Mouse (Mus musculus) liver, embryonic 13.5 days (tissue): ENCODE measurements around the gene Eva1c. TPM values are rescaled to one million over a fixed set of nuclear protein-coding genes. Genes with fewer than 3 reads are reported as not detected.
A peak's percentile ranks its signal among the peaks of the same experiment; 100 is the strongest.

Experiments used
- ATAC-seq: fragments of 200-750 bp; cut with Nextera tagmentation; 2 replicates; pipeline ENCODE4 v1.8.0; 2017; ENCODE audit warnings: low read depth, mild to moderate bottlenecking, moderate number of reproducible peaks, moderate library complexity
- DNase-seq: peaks from one replicate; pipeline ENCODE4 v3.0.0; 2022
- H3K27ac ChIP-seq: fragments of 300-500 bp; sonication (generic); 2 replicates; pipeline ENCODE4 v1.5.1; 2015; ENCODE audit warnings: moderate library complexity, mild to moderate bottlenecking, inconsistent platforms
- H3K27me3 ChIP-seq: fragments of 300-500 bp; sonication (generic); 2 replicates; pipeline ENCODE4 v1.6.1; 2015; ENCODE audit warnings: mild to moderate bottlenecking, inconsistent platforms
- H3K36me3 ChIP-seq: fragments of 300-500 bp; sonication (generic); 2 replicates; pipeline ENCODE4 v1.6.1; 2015; ENCODE audit warnings: mild to moderate bottlenecking, inconsistent platforms
- H3K4me1 ChIP-seq: fragments of 300-500 bp; sonication (generic); replicated peaks from 2 replicates; pipeline ENCODE4 v1.6.1; 2015; ENCODE audit warnings: inconsistent platforms
- H3K4me2 ChIP-seq: fragments of 300-500 bp; sonication (generic); 2 replicates; pipeline ENCODE4 v1.6.1; 2015; ENCODE audit warnings: inconsistent platforms, mild to moderate bottlenecking, moderate library complexity
- H3K4me3 ChIP-seq: fragments of 300-500 bp; sonication (generic); replicated peaks from 2 replicates; pipeline ENCODE4 v1.5.1; 2015; ENCODE audit warnings: mild to moderate bottlenecking, inconsistent platforms
- H3K9ac ChIP-seq: fragments of 300-500 bp; sonication (generic); 2 replicates; pipeline ENCODE4 v1.6.1; 2015; ENCODE audit warnings: mild to moderate bottlenecking, inconsistent platforms
- H3K9me3 ChIP-seq: fragments of 300-500 bp; sonication (generic); replicated peaks from 2 replicates; pipeline ENCODE4 v1.6.1; 2016; ENCODE audit warnings: inconsistent platforms
- WGBS: fragments of 180-500 bp; shearing (Covaris S2); methylation state at CpG from one replicate; pipeline ENCODE4 v1.1.7; 2015; ENCODE audit not compliant: insufficient replicate concordance; 5-methylcytosine and 5-hydroxymethylcytosine counted together
- polyA plus RNA-seq: library from polyadenylated mRNA; unstranded; fragments of >200 nt; fragmentation: Nextera tagmentation; extraction: Ambion mirVana; gene quantifications from 2 replicates; pipeline ENCODE4 v1.2.1, GENCODE M21; 2015

Gene Eva1c
- polyA plus RNA-seq, 1 experiment from 2014 or later, result 0.31 TPM

DNA sequence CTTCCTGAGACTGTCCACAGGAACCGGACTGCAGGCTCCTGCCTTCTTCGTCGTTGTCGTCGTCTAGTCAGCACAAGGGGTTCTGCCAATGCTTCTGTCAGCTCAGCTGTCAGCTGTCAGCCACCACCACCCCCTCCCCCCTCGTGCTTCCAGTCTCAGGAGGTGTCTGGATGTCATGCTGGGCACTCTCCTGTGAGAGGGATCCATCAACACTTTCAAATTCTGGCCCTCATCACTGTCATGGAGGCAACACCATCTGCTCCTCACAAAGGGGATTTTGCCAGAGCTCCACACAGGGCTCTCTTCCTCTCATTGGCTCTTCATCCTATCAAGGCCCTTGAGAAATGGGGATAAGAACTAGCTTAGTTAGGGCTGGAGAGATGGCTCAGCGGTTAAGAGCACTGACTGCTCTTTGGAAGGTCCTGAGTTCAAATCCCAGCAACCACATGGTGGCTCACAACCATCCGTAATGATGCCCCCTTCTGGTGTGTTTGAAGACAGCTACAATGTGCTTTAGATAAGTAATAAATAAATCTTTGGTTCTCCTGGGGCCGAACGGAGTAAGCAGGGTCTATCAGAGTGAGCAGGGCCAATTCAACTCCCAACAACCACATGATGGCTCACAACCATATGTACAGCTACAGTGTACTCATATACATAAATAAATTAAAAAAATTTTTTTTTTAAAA lies 95.1 kb downstream of the Eva1c start:
- Histone ChIP-seq H3K9me3 (no peaks in the 10 kb centered on the region), H3K36me3 (peaks cover 16% of the 10 kb centered on the region), H3K27ac (no peak overlapping the region), H3K27me3 (0 out of 2 replicates have a peak, but pooled peaks cover 8% of the 10 kb centered on the region), H3K4me1 (no peaks in the 10 kb centered on the region), H3K4me2 (no peak overlapping the region), H3K4me3 (no peak overlapping the region), H3K9ac (no peak overlapping the region)
- 40% methylated on average over 10 of the region's 10 CpGs for WGBS
- ATAC-seq (no peak), DNase-seq (no peak)

GRCm38 (mm10) chr16:90924606-90925370 lies 98.3 kb downstream of the Eva1c start:
- H3K4me3 ChIP-seq, result no peak overlapping the region
- no peaks in the 10 kb centered on the region for H3K9me3 ChIP-seq
- no peaks in the 10 kb centered on the region for H3K27me3 ChIP-seq
- WGBS, result 67% methylated on average over 13 of the region's 13 CpGs
- ATAC-seq (peak; percentile 34; the same call in 1 of the 2 replicates), DNase-seq (no peak)
- no peak overlapping the region for H3K4me2 ChIP-seq
- H3K36me3 ChIP-seq, result peaks cover 39% of the 10 kb centered on the region
- H3K9ac ChIP-seq, result no peak overlapping the region
- no peaks in the 10 kb centered on the region for H3K4me1 ChIP-seq
- no peak overlapping the region for H3K27ac ChIP-seq

GRCm38 (mm10) chr16:90925461-90925860 lies 98.9 kb downstream of the Eva1c start:
- Histone ChIP-seq H3K9me3 (no peaks in the 10 kb centered on the region), H3K4me2 (no peak overlapping the region), H3K36me3 (peaks cover 43% of the 10 kb centered on the region), H3K4me3 (no peak overlapping the region), H3K27ac (no peak overlapping the region), H3K27me3 (no peaks in the 10 kb centered on the region), H3K9ac (no peak overlapping the region), H3K4me1 (no peaks in the 10 kb centered on the region)
- 28% methylated on average over 5 of the region's 5 CpGs for WGBS
- ATAC-seq (no peak), DNase-seq (no peak)

- Histone ChIP-seq H3K27ac (no peak overlapping the region), H3K27me3 (no peaks in the 10 kb centered on the region), H3K9ac (no peak overlapping the region), H3K9me3 (no peaks in the 10 kb centered on the region), H3K4me2 (no peak overlapping the region), H3K4me1 (no peaks in the 10 kb centered on the region), H3K36me3 (peaks cover 50% of the 10 kb centered on the region), H3K4me3 (no peak overlapping the region)
- no peak for DNase-seq
- 78% methylated on average over 4 of the region's 4 CpGs for WGBS
- ATAC-seq, result no peak
These were observed 100.9 kb downstream of the Eva1c start for GRCm38 (mm10) chr16:90927446-90927845.

DNA sequence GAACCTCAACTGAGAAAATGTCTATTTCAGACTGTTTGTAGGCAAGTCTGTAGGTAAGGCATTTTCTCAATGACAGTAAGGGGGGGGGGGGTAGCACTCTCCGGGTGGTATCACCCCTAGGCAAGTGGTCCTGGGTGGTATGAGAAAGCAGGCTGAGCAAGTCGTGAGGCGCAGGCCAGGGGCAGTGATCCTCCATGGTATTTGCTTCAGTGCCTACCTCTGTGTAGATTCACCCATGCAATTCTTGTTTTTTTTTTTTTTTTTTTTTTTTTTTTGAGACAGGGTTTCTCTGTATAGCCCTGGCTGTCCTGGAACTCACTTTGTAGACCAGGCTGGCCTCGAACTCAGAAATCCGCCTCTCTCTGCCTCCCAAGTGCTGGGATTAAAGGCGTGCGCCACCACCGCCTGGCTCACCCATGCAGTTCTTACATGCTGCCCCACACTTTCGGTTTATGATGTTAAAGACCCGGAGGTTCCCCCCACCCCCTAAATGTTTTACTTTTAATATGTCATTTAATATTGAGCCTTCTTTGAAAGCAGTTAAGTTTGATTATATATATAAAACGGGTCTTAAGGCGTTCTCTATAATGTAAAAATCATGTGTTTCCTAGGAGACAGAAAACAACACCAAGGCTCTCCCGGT lies 107.1 kb downstream of the Eva1c start:
- Histone ChIP-seq H3K36me3 (peaks cover 31% of the 10 kb centered on the region), H3K4me2 (peak overlapping the region; percentile 94), H3K4me1 (peaks cover 15% of the 10 kb centered on the region), H3K27me3 (no peaks in the 10 kb centered on the region), H3K27ac (peak overlapping the region; percentile 82), H3K4me3 (peak overlapping the region; percentile 84), H3K9ac (peak overlapping the region; percentile 87), H3K9me3 (no peaks in the 10 kb centered on the region)
- ATAC-seq (no peak), DNase-seq (no peak)
- 21% methylated on average over 13 of the region's 13 CpGs for WGBS

DNA sequence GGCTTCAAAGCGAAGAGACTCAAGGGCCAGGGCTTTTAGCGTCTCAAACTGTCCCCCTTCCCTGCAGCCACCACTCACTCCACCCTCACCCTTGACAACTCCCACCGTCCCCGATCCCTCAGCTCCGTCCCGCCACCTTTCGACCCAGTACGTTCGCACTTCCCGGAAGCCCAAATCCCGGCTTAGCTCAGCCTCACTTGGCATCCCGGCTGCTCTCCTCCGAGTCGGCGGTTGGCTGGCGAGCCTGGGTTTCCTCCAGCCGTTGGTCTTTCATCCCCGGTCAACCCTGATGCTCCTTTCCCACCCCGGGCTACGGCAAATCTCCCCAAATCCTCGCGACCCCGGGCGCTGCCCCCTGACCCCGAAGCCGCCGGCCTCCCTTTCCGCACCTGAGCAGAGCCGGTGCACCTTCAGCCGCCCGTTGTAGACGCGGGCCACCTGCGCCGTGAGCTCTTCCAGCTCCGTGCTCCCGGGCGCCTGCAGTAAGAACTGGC lies 107.7 kb downstream of the Eva1c start:
- Histone ChIP-seq H3K27me3 (no peaks in the 10 kb centered on the region), H3K9ac (peak overlapping the region; percentile 87), H3K9me3 (no peaks in the 10 kb centered on the region), H3K4me2 (peak overlapping the region; percentile 94), H3K27ac (peak overlapping the region; percentile 82), H3K36me3 (peaks cover 29% of the 10 kb centered on the region), H3K4me3 (peak overlapping the region; percentile 84), H3K4me1 (peaks cover 15% of the 10 kb centered on the region)
- under 1% methylated on average over 38 of the region's 38 CpGs for WGBS
- DNase-seq, result no peak
- peak; percentile 75 for ATAC-seq

- Histone ChIP-seq H3K9ac (peak within 1 kb of the TSS; percentile 87), H3K36me3 (peaks cover 26% of the 10 kb centered on the region), H3K27ac (peak within 1 kb of the TSS; percentile 82), H3K4me1 (peaks cover 15% of the 10 kb centered on the region), H3K9me3 (no peaks in the 10 kb centered on the region), H3K27me3 (no peaks in the 10 kb centered on the region), H3K4me2 (peak within 1 kb of the TSS; percentile 94), H3K4me3 (peak within 1 kb of the TSS; percentile 84)
- DNase-seq, result peak; percentile 80
- WGBS, result under 1% methylated on average over 56 of the region's 56 CpGs
- ATAC-seq, result peak; percentile 93
These were observed 108.3 kb downstream of the Eva1c start, which contains the start of gene Cfap298 for GRCm38 (mm10) chr16:90934687-90935328. Gene Cfap298, minus strand, starts transcription at chr16:90935114.

GRCm38 (mm10) chr16:90941246-90941645 lies 114.7 kb downstream of the Eva1c start:
- peaks cover 62% of the 10 kb centered on the region for H3K36me3 ChIP-seq
- H3K27ac ChIP-seq, result no peak overlapping the region
- no peaks in the 10 kb centered on the region for H3K4me1 ChIP-seq
- no peak overlapping the region for H3K9ac ChIP-seq
- 89% methylated on average over 7 of the region's 7 CpGs for WGBS
- H3K4me3 ChIP-seq, result no peak overlapping the region
- ATAC-seq, result no peak
- H3K9me3 ChIP-seq, result no peaks in the 10 kb centered on the region
- no peak overlapping the region for H3K4me2 ChIP-seq
- H3K27me3 ChIP-seq, result no peaks in the 10 kb centered on the region
- DNase-seq, result no peak

DNA sequence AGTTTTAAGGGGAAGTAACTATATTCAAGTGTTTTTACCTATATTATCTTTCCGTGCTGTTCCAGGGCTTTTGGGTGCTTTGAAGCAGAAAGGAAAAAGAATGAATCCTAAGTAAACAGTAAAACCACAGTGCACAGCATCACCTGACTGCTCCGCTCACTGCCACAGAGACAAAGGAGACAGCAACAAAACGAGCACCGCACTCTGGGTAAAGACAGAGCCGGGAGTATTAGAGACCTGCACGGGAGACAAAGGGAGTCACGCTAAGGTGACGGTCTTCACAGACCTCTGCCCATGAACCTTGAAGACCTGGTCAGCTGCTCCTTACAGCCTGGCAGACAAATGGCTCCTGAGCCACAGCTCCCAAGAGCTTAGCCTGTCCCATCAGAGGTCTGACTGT lies 120.5 kb downstream of the Eva1c start:
- peaks cover 69% of the 10 kb centered on the region for H3K36me3 ChIP-seq
- no peak for ATAC-seq
- no peak overlapping the region for H3K9ac ChIP-seq
- H3K27me3 ChIP-seq, result no peaks in the 10 kb centered on the region
- no peaks in the 10 kb centered on the region for H3K9me3 ChIP-seq
- DNase-seq, result no peak
- H3K4me1 ChIP-seq, result peaks cover 10% of the 10 kb centered on the region; the same call in 1 of the 2 replicates
- WGBS, result 91% methylated on average over 8 of the region's 8 CpGs
- no peak overlapping the region for H3K27ac ChIP-seq
- H3K4me2 ChIP-seq, result no peak overlapping the region
- H3K4me3 ChIP-seq, result no peak overlapping the region

DNA sequence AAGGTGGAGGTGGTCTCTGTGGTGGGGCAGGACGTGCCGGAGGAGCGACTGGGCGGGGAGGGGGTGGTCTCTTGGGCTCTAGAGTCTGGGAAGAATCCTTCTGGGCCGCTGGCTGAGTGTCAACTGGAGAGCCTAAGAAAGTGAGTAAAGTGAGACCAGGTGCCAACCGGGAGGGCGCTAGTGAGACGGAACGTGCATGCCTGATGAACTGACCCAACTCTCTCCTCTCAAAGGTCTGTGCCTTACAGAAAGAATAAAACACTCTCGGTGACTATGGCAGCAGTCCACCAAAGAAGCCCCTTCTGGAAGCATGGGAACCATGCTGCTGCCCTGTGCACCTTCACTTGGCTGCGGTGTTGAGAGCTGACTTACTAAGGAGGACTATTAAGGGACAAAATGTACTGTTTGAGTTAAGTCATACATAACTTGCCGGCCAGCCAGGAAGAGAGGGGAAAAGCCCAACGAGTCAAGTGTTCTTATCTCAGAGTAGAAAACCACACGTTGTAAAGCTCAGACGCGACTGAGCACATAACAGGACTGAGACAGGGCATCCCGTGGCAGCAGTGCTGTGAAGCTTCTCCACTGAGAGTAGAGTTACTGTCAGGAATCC lies 123.9 kb downstream of the Eva1c start:
- Histone ChIP-seq H3K36me3 (peaks cover 66% of the 10 kb centered on the region), H3K27ac (no peak overlapping the region), H3K27me3 (no peaks in the 10 kb centered on the region), H3K9me3 (no peaks in the 10 kb centered on the region), H3K4me1 (peaks cover 10% of the 10 kb centered on the region; the same call in 1 of the 2 replicates), H3K4me3 (no peak overlapping the region), H3K9ac (0 out of 2 replicates have a peak overlapping the region, but pooled peaks have one; percentile 2), H3K4me2 (no peak overlapping the region)
- WGBS, result 45% methylated on average over 17 of the region's 17 CpGs
- ATAC-seq, result no peak
- no peak for DNase-seq
